Mouse (Mus musculus) kidney, postnatal 25 days (tissue): ENCODE measurements around the gene Utf1.

Experiments
- DNase-seq, 2 experiments: peaks; one replicate each; pipeline ENCODE4 v3.0.0; 2021; ENCODE audit warnings: mixed read lengths in 2 of 2

The Utf1 gene

DNA sequence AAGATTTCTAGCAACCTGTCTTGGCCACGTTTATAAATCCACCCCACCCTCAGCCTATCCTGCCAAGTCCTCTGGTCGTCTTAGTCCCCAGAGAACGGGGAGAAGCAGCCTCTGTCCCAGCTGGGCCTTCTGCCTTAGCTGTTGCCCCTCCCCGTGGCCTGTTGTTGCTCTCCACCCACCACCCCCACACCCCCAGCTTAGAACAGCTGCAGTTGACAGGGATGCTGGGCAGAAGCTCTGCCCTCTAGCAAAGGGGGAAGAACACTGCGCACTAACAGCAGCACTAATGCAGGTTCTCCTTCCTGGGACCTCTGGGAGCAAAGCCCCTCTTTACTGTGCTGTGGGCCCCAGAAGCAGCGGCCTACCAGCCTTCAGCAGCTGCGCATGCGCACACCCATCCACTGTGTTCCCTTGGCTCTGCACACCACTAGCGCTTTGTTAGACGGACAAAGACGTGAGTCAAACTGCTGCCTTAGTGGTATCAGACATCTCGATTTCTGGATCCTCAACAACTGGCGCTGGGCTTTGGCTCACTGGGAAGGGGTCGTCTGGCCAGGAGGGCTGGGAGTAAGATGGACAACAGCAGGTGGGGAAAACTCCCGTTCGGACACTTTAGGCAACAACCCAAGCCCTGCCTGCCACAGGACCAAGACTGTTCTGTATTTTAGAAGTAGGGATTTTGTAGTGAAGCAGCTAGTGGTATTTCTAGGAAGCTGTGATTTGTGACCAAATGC lies 2.9 kb upstream of the Utf1 start:
- no peak for DNase-seq

DNA sequence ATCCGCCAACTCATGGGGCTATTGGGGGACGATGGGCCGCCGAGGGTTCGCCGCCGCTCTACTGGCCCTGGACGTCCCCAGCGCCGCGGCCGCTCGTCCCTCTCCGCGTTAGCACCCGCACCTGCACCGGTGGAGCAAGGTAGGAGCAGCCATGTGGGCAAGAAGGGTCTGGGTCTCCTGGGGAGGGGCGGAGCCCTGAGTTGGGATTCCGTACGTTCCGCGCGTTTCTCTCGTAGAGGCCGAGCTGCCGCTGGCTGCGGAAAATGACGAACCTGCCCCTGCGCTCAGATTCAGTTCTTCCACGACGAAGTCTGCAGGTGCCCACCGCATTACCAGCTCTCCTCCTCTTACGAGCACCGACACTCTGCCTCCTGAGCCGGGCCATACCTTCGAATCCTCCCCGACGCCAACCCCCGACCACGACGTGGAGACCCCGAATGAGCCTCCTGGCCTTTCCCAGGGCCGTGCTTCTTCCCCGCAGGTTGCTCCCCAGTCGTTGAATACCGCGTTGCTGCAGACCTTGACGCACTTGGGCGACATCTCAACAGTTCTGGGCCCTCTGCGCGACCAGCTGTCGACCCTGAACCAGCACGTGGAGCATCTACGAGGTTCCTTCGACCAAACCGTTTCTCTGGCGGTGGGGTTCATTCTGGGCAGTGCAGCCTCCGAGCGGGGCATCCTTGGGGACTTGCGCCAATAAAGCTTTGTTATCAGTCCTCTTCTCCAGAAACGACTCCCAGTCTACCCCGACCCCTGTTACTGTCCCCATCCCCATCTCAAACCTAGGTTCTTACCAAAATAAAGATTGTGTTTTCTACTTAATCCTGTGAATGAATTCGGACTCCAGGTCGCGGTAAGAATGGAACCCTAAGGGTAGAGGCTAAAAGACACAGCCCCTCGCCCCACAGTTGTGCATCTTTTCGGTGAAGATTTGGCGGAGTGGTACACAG lies 977 bp downstream of the Utf1 start:
- DNase-seq: no peak

DNA sequence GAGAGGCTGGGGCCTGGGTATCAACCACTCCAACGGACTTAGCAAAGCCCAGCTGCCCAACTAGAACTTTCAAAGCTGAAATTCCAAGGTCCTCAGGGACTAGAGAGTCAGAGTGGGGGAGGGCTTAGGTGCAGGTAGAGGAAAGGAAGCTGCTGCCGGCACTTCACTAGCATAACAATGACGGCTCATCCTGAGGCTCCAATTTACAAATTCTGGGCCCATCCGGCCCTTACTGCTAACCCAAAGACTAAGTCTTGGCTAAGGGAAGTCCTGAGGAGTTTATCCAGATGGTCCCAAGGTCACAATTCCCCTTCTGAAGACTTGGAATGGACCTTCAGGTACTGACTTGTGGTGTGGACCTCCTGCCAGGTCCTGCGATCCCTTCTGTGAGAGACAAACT lies 1.9 kb downstream of the Utf1 start:
- DNase-seq: no peak

DNA sequence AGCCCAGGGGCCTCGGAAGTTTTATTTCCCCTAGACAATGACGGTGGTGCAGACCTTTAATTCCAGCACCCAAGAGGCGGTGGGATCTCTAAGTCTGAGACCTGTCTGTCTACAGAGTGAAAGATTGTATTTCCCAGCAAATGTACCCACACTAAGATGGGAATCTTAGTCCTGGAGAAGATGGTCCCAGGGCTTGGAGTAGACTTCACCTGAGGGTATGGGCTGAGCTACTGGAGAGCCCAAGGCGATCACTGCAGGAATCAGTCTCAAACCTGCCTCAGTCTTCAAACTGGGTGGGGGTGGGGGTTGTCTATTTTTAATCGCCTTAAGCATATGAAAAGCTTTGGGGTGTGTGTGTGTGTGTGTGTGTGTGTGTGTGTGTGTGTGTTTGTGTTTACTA lies 2.4 kb downstream of the Utf1 start:
- DNase-seq: no peak

DNA sequence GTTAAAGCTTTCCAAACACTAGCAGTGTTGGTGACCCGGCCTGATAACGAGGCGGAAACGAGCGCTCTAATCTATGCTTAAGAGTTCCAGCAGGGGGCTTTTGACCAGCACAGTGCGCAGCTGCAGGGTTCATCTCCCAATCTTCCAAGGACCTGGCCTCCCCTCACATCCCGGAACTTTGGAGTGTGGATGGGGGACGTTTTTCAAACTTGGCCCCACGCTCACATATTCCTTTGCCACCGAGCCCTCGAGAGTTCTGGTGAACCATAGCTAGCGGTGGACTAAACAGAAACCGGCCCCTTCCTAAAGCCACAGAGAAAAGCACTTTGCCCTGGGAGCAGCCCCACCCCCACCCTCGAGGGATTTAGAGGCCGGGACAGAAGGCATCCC lies 6.3 kb downstream of the Utf1 start:
- DNase-seq: peak; percentile 50 to 52

DNA sequence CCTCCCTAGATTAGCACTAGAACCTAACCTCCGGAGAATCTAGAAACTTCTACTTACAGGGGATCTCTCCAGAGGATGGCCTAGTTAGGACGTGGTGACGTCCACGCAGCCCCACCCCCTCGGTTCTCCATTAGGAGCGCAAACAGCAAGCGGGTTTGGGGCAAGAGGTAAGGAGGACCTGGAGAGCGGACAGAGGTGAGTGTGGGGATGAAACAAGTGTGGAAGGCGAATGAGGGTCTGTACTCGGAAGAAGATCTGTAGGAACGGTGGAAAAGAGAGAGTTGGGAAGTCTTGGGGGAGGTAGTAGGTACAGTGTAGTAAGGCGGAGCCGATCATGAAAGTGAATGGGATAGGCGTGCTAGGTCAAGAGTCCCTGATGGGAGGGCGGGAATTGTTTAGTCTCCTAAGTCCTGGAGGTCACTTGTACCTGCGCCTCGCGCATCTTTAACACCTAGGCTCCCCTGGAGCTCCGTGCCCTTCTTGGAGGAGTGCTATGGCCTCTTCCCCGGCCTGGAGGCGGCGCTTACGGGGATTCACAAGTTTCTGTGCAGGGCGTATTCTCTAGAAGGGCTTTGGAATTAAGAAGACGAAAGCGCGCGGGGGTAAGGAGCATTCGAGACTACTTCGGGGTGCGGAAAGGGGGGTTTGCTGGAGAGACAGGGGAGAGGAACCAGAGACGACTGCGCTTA lies 6.8 kb downstream of the Utf1 start:
- DNase-seq: peak; percentile 54 to 60

DNA sequence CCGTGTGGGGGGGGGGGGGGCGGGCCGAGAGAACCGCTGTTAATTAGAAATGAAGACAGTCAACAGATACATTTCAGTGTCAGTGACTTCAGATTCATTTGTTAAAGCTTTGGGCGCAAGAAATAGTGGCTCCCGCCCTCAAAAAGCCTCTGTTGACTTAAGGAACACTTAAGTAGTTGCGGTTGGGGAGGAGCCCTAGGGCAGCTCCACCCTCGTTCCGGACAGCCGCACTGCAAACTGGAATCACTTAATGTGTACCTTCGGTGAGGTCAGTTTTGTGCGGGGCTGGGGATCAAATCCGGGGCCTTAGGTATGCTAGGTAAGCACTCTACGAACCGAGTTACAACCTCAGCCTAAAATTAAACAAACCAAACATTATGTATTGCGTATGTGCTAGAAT lies 7.5 kb downstream of the Utf1 start:
- peak; percentile 31 to 45 for DNase-seq

DNA sequence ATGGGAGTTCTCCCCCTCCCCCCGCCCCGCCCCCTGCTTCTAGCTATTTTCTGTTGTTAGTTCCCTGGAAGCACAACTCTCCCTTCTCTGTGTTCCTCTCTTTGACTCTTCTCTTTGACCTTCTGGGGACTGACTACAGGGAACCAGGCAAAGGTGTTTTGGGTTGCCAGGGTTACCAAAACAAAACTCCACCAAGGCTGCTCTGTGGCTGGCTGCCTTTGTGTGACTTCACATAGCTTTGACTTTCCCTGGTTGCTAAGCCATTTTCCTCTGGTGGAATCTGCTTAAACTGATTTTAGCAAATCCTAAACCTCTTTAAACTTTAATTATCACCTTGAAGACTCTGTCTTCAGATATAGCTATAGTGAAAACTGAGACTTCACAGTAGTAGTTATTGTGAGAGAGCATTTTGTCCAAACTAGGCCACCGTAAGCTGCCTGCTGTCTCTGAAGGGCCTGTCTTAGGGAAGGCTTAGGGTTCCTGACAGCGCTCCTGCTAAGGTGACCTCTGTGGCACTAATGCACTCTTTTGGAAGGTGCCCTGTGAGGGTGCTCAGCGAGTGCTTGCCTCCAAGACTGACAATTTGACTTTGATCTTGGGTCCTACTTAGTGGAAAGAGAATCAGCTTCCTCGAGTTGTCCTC lies 8.5 kb downstream of the Utf1 start:
- no peak for DNase-seq

DNA sequence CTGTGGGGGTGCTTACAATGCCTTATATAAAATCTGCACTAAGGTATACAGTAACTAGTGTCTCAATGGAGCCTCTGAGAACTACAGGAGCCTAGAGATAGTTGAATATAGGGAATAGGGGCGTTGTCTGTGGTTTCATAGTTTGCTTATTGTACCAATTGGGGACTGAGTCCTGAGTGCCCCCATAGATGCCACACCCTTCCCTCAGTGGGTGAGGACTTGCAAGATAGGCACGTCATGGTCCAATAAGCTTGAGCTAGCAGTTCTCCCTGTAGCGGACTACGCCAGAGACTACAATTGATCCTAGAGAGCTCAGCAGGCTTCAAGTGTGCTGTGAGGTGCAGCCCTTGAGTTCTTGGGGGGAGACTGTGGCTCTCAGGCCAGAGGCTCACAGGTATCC lies 11.9 kb downstream of the Utf1 start:
- DNase-seq: no peak

DNA sequence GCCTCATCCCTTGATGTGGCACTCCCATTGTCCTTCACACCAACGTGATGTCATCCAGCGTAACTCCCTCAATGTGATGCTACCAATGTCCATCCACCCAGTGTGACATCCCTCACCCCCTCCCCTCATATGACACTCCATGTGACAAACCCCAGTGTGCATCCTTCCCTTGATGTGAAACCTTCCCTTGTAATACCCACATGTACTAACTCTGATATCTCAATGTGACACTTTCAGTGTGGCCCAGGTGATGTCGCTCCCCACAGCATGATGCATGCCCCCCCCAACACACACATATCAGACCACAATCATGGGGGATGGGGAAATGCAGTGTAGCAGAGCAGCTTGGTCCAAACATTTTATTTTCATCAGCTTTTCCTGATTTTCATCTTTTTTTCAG lies 13.1 kb downstream of the Utf1 start:
- no peak for DNase-seq

DNA sequence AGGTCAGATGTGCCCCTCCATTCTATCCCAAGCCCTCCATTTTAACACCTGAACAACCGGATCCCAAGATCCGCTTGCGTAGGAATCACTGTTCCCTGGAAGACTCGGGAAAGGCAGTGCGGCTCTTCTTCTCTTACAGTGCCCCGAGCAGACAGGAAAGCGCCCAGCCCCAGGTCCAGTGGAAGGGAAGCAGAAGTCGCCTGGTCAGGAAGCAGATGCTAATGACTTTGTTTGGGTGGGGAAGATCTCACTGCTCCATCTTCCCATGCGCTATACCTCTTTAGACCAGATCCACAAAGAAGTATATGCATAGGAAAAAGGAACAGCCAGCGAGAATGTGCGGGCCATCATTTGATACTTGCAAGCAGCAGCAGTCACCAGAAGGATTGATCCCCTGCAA lies 13.8 kb downstream of the Utf1 start:
- no peak for DNase-seq

DNA sequence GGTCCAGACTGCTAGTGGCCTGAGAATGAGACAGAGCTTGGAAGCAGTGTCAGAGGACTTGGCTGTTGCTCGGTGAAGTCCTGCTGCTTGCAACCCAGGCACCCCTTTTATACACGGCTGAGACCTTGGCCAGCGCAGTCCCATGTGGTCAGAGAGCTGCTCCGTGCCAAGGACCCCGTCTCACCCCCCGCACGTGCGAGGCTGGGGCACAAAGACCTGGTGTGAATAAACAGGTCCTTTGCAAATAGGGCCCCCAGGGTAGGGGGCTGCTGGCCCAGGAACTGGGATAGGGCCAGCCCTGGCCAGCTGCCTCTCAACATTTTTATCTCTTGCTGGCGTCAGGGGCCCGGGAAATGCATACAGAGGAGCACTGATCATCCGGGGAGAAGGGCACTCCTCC lies 14.4 kb downstream of the Utf1 start:
- no peak for DNase-seq

DNA sequence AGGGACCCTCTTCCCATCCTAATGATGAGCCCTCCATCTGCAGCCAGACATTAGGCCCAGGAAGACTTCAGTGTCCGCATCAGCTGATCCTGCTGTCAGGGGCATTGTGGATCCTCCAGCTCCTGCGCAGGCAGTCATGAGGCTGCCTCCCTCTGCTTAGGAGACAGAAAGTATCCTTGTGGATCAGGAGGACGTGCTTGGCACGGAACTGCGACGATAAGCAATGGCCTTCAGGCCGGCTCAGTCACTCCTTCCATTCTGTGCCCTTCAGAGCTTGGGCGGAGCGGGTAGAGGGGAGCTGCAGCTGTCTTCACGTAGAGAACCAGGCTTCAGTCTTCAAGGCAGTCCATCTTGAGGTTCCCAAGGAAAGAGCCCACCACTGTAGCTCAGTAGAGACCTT lies 17.6 kb downstream of the Utf1 start:
- no peak for DNase-seq

DNA sequence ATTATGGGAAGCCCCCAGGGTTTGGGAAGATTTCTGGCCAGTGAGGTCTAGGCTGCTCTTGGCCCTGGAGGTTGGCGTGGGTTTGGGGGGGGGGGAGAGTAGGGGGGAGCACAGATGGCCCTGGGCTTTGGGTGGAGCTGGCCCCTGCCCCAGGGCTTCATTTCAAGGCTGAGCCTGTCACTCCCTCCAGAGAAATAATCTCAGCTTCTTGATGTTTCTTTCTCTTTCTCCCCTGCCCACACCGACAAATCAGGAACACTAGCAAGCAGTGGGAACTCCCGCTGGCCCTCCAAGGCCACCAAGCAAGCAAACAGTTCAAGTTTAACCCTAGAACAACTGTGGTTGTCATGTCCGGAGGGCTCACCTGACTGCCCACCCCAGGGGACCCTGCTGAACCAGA lies 20.2 kb downstream of the Utf1 start:
- DNase-seq: no peak

DNA sequence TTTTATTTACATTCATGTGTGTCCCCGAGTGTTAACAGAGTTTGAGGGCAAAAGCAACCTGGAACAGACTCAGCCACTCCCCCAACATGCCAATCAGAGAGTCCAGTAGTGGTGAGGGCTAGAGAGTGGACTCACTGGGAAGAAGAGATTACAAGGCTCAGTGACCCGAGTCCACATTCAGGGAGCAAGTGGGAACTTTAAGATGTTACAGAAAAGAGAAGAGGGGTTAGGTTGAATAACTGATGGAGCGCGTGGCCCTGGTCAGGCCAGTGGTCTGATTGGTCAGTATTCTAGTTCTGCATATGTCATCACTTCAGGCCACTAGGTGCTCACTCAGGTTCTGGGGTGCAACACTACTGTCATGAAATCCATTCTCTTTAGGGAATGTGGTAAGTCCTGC lies 23.6 kb downstream of the Utf1 start:
- no peak for DNase-seq

DNA sequence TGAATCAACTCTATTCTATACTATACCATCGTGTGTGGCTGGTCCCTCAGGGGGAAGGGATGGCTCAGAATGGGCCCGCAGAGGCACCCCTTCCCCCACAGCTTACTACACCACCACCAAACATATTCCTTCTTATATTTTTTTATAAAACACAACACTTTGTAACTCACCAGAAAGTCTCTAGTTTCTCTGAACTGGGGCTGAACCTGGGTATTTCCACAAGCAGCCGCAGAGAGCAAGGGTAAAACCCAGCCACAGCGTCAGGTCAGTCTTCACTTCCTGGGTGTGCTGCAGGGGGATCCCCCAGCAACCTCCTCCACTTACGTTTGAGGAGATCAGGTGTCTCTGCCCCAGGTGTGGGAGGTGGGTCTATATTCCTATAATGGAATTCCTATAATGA lies 24.8 kb downstream of the Utf1 start:
- DNase-seq: no peak

DNA sequence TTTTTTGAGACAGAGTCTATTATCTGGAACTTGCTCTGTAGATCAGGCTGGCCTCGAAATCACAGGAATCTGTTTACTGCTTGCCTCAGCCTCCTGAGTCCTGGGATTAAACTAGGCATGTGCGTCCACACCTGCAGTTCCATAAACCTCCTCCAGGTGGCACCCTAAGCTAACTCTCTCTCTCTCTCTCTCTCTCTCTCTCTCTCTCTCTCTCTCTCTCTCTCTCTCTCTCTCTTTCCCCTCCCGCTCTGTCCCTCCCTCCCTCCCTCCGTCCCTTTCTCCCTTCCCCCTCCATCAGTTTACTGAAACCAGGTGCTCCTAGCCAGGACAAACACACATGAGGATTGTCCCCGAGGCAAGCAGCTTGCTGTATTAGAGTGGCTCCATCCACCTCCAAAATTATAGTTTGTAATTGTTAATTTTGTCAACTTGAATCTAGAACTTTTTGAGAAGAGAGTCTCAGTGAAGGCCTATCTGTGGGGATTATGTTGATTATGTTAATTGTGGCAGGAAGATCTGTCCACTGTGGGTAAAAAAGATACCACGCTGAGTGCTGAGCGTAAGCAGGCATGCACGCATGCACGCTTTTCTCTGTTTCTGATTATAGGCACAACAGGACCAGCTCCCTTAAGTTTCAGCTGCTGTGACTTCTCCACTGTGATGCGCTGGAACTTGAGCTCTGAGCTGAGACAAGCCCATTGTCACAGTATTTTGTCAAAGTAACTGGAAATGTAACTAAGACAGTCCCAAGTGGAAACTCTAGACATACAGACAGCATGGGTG lies 25.9 kb downstream of the Utf1 start:
- DNase-seq: peak; percentile 79 to 92

DNA sequence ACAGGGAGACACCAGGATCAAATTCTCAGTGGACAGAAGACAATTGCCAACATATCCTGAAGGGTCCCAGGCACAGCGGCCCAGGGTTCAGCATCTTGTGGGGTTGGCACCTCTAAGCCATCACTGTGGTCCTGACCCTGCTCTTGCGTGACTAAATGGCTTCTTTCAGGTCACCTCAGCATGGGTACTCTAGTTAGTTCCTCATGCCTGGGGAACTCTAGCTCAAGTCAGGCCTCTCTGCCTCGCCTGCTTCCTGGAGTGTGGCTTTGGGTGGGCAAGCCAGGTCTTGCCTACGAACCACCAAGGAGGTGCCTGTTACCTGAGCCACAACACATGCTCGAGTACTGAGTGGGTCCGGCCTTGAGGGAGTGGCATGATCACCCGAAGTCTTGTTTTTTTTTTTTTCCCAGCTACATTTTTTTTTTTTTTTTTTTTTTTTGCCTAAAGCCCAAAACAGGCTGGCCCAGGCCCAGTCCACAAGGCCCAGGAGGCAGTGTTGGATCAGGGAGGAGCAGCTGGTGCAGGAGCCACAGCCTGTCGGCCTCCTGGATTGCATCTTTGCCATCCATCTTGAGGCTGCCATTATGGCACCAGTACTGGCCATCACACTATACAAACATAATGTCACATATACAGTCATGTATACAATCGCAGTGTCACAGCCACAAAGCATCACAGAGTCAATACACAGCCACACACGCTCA lies 26.8 kb downstream of the Utf1 start:
- DNase-seq: no peak

DNA sequence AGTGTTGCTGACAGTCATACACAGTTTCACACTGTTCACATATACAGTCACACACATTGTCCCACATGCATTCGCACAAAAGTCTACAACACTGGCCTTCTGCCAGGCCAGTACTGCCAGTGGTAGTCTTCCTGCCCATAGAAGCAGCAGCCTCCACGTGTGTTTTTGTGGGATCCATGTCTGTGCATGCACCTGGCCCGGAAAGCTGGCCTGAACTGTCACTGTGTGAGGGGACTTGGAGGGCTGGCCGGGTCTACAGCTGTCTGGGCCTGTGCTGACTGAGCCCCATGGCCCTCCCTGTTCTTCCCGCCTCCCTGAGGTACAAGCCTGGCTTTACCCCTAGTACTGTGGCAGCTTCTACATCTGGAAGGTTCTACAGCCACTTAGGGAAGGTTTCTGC lies 27.4 kb downstream of the Utf1 start:
- DNase-seq: no peak

DNA sequence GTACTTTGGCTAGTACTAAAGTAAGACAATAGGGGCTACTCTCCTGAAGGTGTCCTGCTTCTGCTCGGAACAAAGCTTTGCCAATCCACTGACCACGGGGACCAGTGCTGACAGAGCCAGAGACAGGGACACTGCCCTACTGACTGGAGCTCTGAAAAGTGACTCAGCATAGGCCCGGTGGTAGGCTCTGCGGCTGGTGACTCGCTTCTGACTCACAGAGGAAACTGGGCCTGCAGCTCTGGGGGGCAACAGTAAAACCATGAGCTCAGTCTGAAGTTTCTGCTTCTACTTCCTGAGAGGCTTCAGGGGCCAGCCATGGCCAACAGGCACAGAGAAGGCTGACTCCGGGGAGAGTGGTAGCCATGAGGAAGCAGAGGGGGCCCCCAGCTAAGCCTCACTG lies 27.8 kb downstream of the Utf1 start:
- no peak for DNase-seq

DNA sequence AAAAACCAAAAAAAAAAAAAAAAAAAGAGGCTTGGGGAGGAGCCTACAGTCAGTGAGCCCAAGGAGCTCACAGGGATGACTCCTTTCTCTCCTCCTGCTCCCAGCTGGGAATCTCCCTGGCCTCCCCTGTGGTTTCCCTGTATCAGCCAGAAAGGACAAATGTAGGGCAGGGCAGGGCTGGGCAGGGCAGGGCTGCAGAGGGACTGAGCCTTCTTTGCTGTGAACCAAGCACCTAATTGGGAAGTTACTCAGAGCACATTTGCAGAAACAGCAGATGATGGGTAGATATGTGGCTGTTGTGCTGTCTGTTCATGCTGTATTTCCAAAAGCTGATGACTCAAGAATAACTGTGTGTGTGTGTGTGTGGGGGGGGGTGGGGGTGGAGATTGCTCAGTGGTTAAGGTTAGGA lies 29.3 kb downstream of the Utf1 start:
- no peak for DNase-seq

DNA sequence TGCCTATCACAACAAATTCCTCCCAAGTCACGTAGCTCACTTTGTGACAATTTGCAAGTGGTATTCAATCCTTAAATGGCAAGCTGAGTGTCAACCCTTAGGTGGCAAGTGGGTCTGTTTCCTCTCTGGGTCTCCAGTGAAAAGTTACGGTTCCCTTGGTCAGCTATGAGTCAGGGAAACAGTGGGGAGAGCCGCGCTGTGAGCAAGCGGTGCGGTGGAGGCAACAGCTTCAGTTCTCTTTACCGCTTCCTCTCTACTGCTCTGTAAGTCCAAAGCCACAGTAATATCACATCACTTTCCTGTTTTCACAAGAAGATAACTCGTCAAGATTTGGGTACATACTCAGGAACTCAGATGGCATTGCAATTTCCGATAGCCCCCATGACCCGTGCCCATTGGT lies 30.7 kb downstream of the Utf1 start:
- DNase-seq: no peak
